Mouse (Mus musculus): ENCODE measurements around the gene St5. TPM values are rescaled to one million over a fixed set of nuclear protein-coding genes. Genes with fewer than 3 reads are reported as not detected.

St5 gene
- polyA plus RNA-seq, 1 experiment from 2014 or later, result 38.7 TPM

- Histone ChIP-seq H3K9ac (ENCODE audit: low read depth, low read length) (no peak overlapping the region), H3K4me2 (no peak overlapping the region)
- DNase-seq (ENCODE audit: low spot score), result no peak
Measured at GRCm38 (mm10) chr7:109707023-109707785, 3.8 kb upstream of the St5 start.

GRCm38 (mm10) chr7:109704461-109704860 lies 1.1 kb upstream of the St5 start:
- ATAC-seq (replicated peaks; ENCODE audit: low FRiP score) (no peak), DNase-seq (ENCODE audit: low spot score) (no peak)
- Histone ChIP-seq H3K9ac (ENCODE audit: low read depth, low read length) (peak overlapping the region; percentile 81), H3K27me3 (replicated peaks; ENCODE audit: control insufficient read depth, insufficient read depth, low read length) (no peaks in the 10 kb centered on the region), H3K4me1 (replicated peaks; ENCODE audit: control insufficient read depth, insufficient read depth, low read length) (peaks cover 3% of the 10 kb centered on the region), H3K4me2 (peak overlapping the region; percentile 73), H3K9me3 (ENCODE audit: control insufficient read depth, low read length) (no peaks in the 10 kb centered on the region), H3K4me3 (ENCODE audit: low read depth, low read length) (peak overlapping the region; percentile 73), H3K36me3 (ENCODE audit: control insufficient read depth, insufficient read depth, low read length) (no peaks in the 10 kb centered on the region; the same call in 1 of the 2 replicates), H3K27ac (ENCODE audit: low read depth, low read length) (no peak overlapping the region)
- 45% methylated on average over 3 of the region's 3 CpGs for WGBS

More at GRCm38 (mm10) chr7:109707023-109707785, 3.8 kb upstream of the St5 start:
- Histone ChIP-seq H3K9me3 (ENCODE audit: control insufficient read depth, low read length) (no peaks in the 10 kb centered on the region), H3K4me3 (ENCODE audit: low read depth, low read length) (no peak overlapping the region), H3K27ac (ENCODE audit: low read depth, low read length) (no peak overlapping the region), H3K4me1 (replicated peaks; ENCODE audit: control insufficient read depth, insufficient read depth, low read length) (peaks cover 3% of the 10 kb centered on the region), H3K27me3 (replicated peaks; ENCODE audit: control insufficient read depth, insufficient read depth, low read length) (no peaks in the 10 kb centered on the region), H3K36me3 (ENCODE audit: control insufficient read depth, insufficient read depth, low read length) (peaks cover 3% of the 10 kb centered on the region; the same call in 1 of the 2 replicates)
- ATAC-seq (replicated peaks; ENCODE audit: low FRiP score), result no peak
- WGBS, result 41% methylated on average over 4 of the region's 4 CpGs

GRCm38 (mm10) chr7:109704016-109704377 lies 592 bp upstream of the St5 start:
- H3K4me1 ChIP-seq (replicated peaks; ENCODE audit: control insufficient read depth, insufficient read depth, low read length), result peaks cover 3% of the 10 kb centered on the region
- peak overlapping the region; percentile 69 for H3K27ac ChIP-seq (ENCODE audit: low read depth, low read length)
- H3K9me3 ChIP-seq (ENCODE audit: control insufficient read depth, low read length), result no peaks in the 10 kb centered on the region
- H3K9ac ChIP-seq (ENCODE audit: low read depth, low read length), result peak overlapping the region; percentile 81
- H3K27me3 ChIP-seq (replicated peaks; ENCODE audit: control insufficient read depth, insufficient read depth, low read length), result no peaks in the 10 kb centered on the region
- ATAC-seq (replicated peaks; ENCODE audit: low FRiP score) (no peak), DNase-seq (ENCODE audit: low spot score) (no peak)
- H3K36me3 ChIP-seq (ENCODE audit: control insufficient read depth, insufficient read depth, low read length), result no peaks in the 10 kb centered on the region; the same call in 1 of the 2 replicates
- 2% methylated on average over 15 of the region's 17 CpGs for WGBS
- peak overlapping the region; percentile 73 for H3K4me3 ChIP-seq (ENCODE audit: low read depth, low read length)
- H3K4me2 ChIP-seq, result peak overlapping the region; percentile 73

- WGBS, result 54% methylated on average over 4 of the region's 4 CpGs
- Histone ChIP-seq H3K9ac (ENCODE audit: low read depth, low read length) (peak overlapping the region; percentile 60; the same call in 1 of the 2 replicates), H3K4me1 (replicated peaks; ENCODE audit: control insufficient read depth, insufficient read depth, low read length) (peaks cover 3% of the 10 kb centered on the region), H3K36me3 (ENCODE audit: control insufficient read depth, insufficient read depth, low read length) (no peaks in the 10 kb centered on the region; the same call in 1 of the 2 replicates), H3K4me2 (peak overlapping the region; percentile 73), H3K27ac (ENCODE audit: low read depth, low read length) (no peak overlapping the region), H3K27me3 (replicated peaks; ENCODE audit: control insufficient read depth, insufficient read depth, low read length) (no peaks in the 10 kb centered on the region), H3K4me3 (ENCODE audit: low read depth, low read length) (no peak overlapping the region), H3K9me3 (ENCODE audit: control insufficient read depth, low read length) (no peaks in the 10 kb centered on the region)
- no peak for DNase-seq (ENCODE audit: low spot score)
- ATAC-seq (replicated peaks; ENCODE audit: low FRiP score), result no peak
Measured at GRCm38 (mm10) chr7:109702721-109703120, 684 bp downstream of the St5 start.

GRCm38 (mm10) chr7:109700213-109700612 lies 3.2 kb downstream of the St5 start:
- no peaks in the 10 kb centered on the region for H3K9me3 ChIP-seq (ENCODE audit: control insufficient read depth, low read length)
- no peak overlapping the region for H3K27ac ChIP-seq (ENCODE audit: low read depth, low read length)
- no peaks in the 10 kb centered on the region for H3K27me3 ChIP-seq (replicated peaks; ENCODE audit: control insufficient read depth, insufficient read depth, low read length)
- no peak overlapping the region for H3K4me2 ChIP-seq
- peaks cover 3% of the 10 kb centered on the region for H3K4me1 ChIP-seq (replicated peaks; ENCODE audit: control insufficient read depth, insufficient read depth, low read length)
- DNase-seq (ENCODE audit: low spot score), result no peak
- H3K9ac ChIP-seq (ENCODE audit: low read depth, low read length), result no peak overlapping the region
- ATAC-seq (replicated peaks; ENCODE audit: low FRiP score), result no peak
- no peak overlapping the region for H3K4me3 ChIP-seq (ENCODE audit: low read depth, low read length)
- no peaks in the 10 kb centered on the region for H3K36me3 ChIP-seq (ENCODE audit: control insufficient read depth, insufficient read depth, low read length)

- Histone ChIP-seq H3K36me3 (ENCODE audit: control insufficient read depth, insufficient read depth, low read length) (no peaks in the 10 kb centered on the region), H3K9me3 (ENCODE audit: control insufficient read depth, low read length) (no peaks in the 10 kb centered on the region), H3K27ac (ENCODE audit: low read depth, low read length) (no peak overlapping the region), H3K9ac (ENCODE audit: low read depth, low read length) (no peak overlapping the region), H3K27me3 (replicated peaks; ENCODE audit: control insufficient read depth, insufficient read depth, low read length) (no peaks in the 10 kb centered on the region), H3K4me3 (ENCODE audit: low read depth, low read length) (no peak overlapping the region), H3K4me1 (replicated peaks; ENCODE audit: control insufficient read depth, insufficient read depth, low read length) (peaks cover 2% of the 10 kb centered on the region; the same call in 1 of the 2 replicates), H3K4me2 (no peak overlapping the region)
- ATAC-seq (replicated peaks; ENCODE audit: low FRiP score) (no peak), DNase-seq (ENCODE audit: low spot score) (no peak)
- WGBS, result 90% methylated on average over 10 of the region's 10 CpGs
Measured at GRCm38 (mm10) chr7:109695339-109695726, 8.1 kb downstream of the St5 start.

GRCm38 (mm10) chr7:109694576-109695338 lies 8.6 kb downstream of the St5 start:
- H3K4me3 ChIP-seq (ENCODE audit: low read depth, low read length), result no peak overlapping the region
- H3K27me3 ChIP-seq (replicated peaks; ENCODE audit: control insufficient read depth, insufficient read depth, low read length), result no peaks in the 10 kb centered on the region
- H3K36me3 ChIP-seq (ENCODE audit: control insufficient read depth, insufficient read depth, low read length), result no peaks in the 10 kb centered on the region
- H3K27ac ChIP-seq (ENCODE audit: low read depth, low read length), result no peak overlapping the region
- no peaks in the 10 kb centered on the region for H3K9me3 ChIP-seq (ENCODE audit: control insufficient read depth, low read length)
- H3K4me2 ChIP-seq, result no peak overlapping the region
- 76% methylated on average over 13 of the region's 13 CpGs for WGBS
- no peak overlapping the region for H3K9ac ChIP-seq (ENCODE audit: low read depth, low read length)
- DNase-seq (ENCODE audit: low spot score) (no peak), ATAC-seq (replicated peaks; ENCODE audit: low FRiP score) (no peak)
- H3K4me1 ChIP-seq (replicated peaks; ENCODE audit: control insufficient read depth, insufficient read depth, low read length), result peaks cover 2% of the 10 kb centered on the region; the same call in 1 of the 2 replicates

- Histone ChIP-seq H3K9ac (ENCODE audit: low read depth, low read length) (no peak overlapping the region), H3K9me3 (ENCODE audit: control insufficient read depth, low read length) (no peaks in the 10 kb centered on the region), H3K36me3 (ENCODE audit: control insufficient read depth, insufficient read depth, low read length) (no peaks in the 10 kb centered on the region), H3K27me3 (replicated peaks; ENCODE audit: control insufficient read depth, insufficient read depth, low read length) (no peaks in the 10 kb centered on the region), H3K4me3 (ENCODE audit: low read depth, low read length) (no peak overlapping the region), H3K4me2 (no peak overlapping the region), H3K4me1 (replicated peaks; ENCODE audit: control insufficient read depth, insufficient read depth, low read length) (0 out of 2 replicates have a peak, but pooled peaks cover 2% of the 10 kb centered on the region), H3K27ac (ENCODE audit: low read depth, low read length) (no peak overlapping the region)
- 77% methylated on average over 5 of the region's 5 CpGs for WGBS
- DNase-seq (ENCODE audit: low spot score), result no peak
- ATAC-seq (replicated peaks; ENCODE audit: low FRiP score), result no peak
Measured at GRCm38 (mm10) chr7:109690961-109691360, 12.4 kb downstream of the St5 start.

Data from liver, embryonic 11.5 days (tissue).